Mouse (Mus musculus): ENCODE measurements at regions not wholly inside any gene's neighbourhood (a gene's known extent, or its start where the extent isn't known, plus 50 kb on each side); places are given as distances from the start of the nearest gene placed in this dataset.
"Not testable (repeated sequence)": the region's sequence is repeated elsewhere in the genome, so short reads cannot be mapped to it uniquely, and the experiment has no call there.

- not testable (repeated sequence) for DNase-seq (ENCODE audit: low spot score)
Observed at GRCm38 (mm10) chr13:75483157-75483915, 223.2 kb upstream of the Ell2 start.

GRCm38 (mm10) chr13:75484252-75484651, 222.3 kb upstream of the Ell2 start:
- DNase-seq (ENCODE audit: low spot score) = not testable (repeated sequence)

GRCm38 (mm10) chr13:75501530-75501929, 205.0 kb upstream of the Ell2 start:
- DNase-seq (ENCODE audit: low spot score) = no peak

- no peak for DNase-seq (ENCODE audit: low spot score)
Observed at GRCm38 (mm10) chr13:75503394-75503793, 203.2 kb upstream of the Ell2 start.

- DNase-seq (ENCODE audit: low spot score) = no peak
Observed at GRCm38 (mm10) chr13:75514315-75515020, 192.1 kb upstream of the Ell2 start.

GRCm38 (mm10) chr13:75523293-75524278, 183.0 kb upstream of the Ell2 start:
- no peak for DNase-seq (ENCODE audit: low spot score)

- no peak for DNase-seq (ENCODE audit: low spot score)
Observed at GRCm38 (mm10) chr13:75524481-75524880, 182.1 kb upstream of the Ell2 start.

GRCm38 (mm10) chr13:75531566-75531965, 175.0 kb upstream of the Ell2 start:
- DNase-seq (ENCODE audit: low spot score) = peak; percentile 50

GRCm38 (mm10) chr13:75541446-75541845, 165.1 kb upstream of the Ell2 start:
- no peak for DNase-seq (ENCODE audit: low spot score)

GRCm38 (mm10) chr13:75542253-75542945, 164.2 kb upstream of the Ell2 start:
- peak; percentile 81 for DNase-seq (ENCODE audit: low spot score)

- DNase-seq (ENCODE audit: low spot score) = no peak
Observed at GRCm38 (mm10) chr13:75542946-75543327, 163.6 kb upstream of the Ell2 start.

GRCm38 (mm10) chr13:75543595-75543994, 163.0 kb upstream of the Ell2 start:
- DNase-seq (ENCODE audit: low spot score) = no peak

GRCm38 (mm10) chr13:75544728-75545127, 161.8 kb upstream of the Ell2 start:
- no peak for DNase-seq (ENCODE audit: low spot score)

- no peak for DNase-seq (ENCODE audit: low spot score)
Observed at GRCm38 (mm10) chr13:75547791-75548190, 158.8 kb upstream of the Ell2 start.

GRCm38 (mm10) chr13:75578971-75579370, 127.6 kb upstream of the Ell2 start:
- no peak for DNase-seq (ENCODE audit: low spot score)

GRCm38 (mm10) chr13:75590836-75591235, 115.7 kb upstream of the Ell2 start:
- no peak for DNase-seq (ENCODE audit: low spot score)

GRCm38 (mm10) chr13:75596856-75597255, 109.7 kb upstream of the Ell2 start:
- DNase-seq (ENCODE audit: low spot score) = no peak

GRCm38 (mm10) chr13:75598186-75598585, 108.4 kb upstream of the Ell2 start:
- no peak for DNase-seq (ENCODE audit: low spot score)

- DNase-seq (ENCODE audit: low spot score) = no peak
Observed at GRCm38 (mm10) chr13:75598675-75599074, 107.9 kb upstream of the Ell2 start.

- no peak for DNase-seq (ENCODE audit: low spot score)
Observed at GRCm38 (mm10) chr13:75623229-75623628, 83.3 kb upstream of the Ell2 start.

GRCm38 (mm10) chr13:75627405-75627804, 79.2 kb upstream of the Ell2 start:
- no peak for DNase-seq (ENCODE audit: low spot score)
